Mouse (Mus musculus) CH12.LX (cell line): Measurements from ENCODE around the gene Dkk3.
"Not testable (repeated sequence)": the region's sequence is repeated elsewhere in the genome, so short reads cannot be mapped to it uniquely, and the experiment has no call there.

Experiments used
- BHLHE40 ChIP-seq: IDR thresholded peaks from 2 replicates; pipeline ENCODE4 v1.6.1; 2011; ENCODE audit warnings: mild to moderate bottlenecking, low read depth, low read length, improper control_type of control experiment
- CHD2 ChIP-seq: IDR thresholded peaks from 2 replicates; pipeline ENCODE4 v1.6.1; 2011; ENCODE audit warnings: low read length, improper control_type of control experiment
- CTCF ChIP-seq, 2 experiments: IDR thresholded peaks in 1 of 2; conservative IDR thresholded peaks in 1 of 2; 2 replicates each; pipeline ENCODE4 v1.5.1; 2011 to 2012; ENCODE audit warnings: low read depth in 2 of 2, low read length in 2 of 2, improper control_type of control experiment in 1 of 2, inconsistent platforms in 1 of 2, mild to moderate bottlenecking in 1 of 2, moderate library complexity in 1 of 2
- HCFC1 ChIP-seq: IDR thresholded peaks from 2 replicates; pipeline ENCODE4 v1.6.1; 2012; ENCODE audit warnings: low read depth, mild to moderate bottlenecking, inconsistent platforms, low read length, improper control_type of control experiment
- KAT2A ChIP-seq: IDR thresholded peaks from 2 replicates; pipeline ENCODE4 v1.6.1; 2012; ENCODE audit warnings: low read length, improper control_type of control experiment, inconsistent platforms; ENCODE audit not compliant: insufficient replicate concordance
- MAFK ChIP-seq: IDR thresholded peaks from 2 replicates; pipeline ENCODE4 v1.6.1; 2011; ENCODE audit warnings: low read length, improper control_type of control experiment; ENCODE audit not compliant: insufficient replicate concordance
- MYC ChIP-seq: IDR thresholded peaks from 2 replicates; pipeline ENCODE4 v1.6.1; 2011; ENCODE audit warnings: low read depth, mild to moderate bottlenecking, improper control_type of control experiment, low read length
- NRF1 ChIP-seq: IDR thresholded peaks from 2 replicates; pipeline ENCODE4 v1.6.1; 2014; ENCODE audit warnings: low read depth, mild to moderate bottlenecking, inconsistent platforms, low read length, improper control_type of control experiment, moderate library complexity
- POLR2A ChIP-seq: IDR thresholded peaks from 2 replicates; pipeline ENCODE4 v1.6.1; 2011; ENCODE audit warnings: low read depth, mild to moderate bottlenecking, improper control_type of control experiment, low read length
- SMC3 ChIP-seq: IDR thresholded peaks from 2 replicates; pipeline ENCODE4 v1.6.1; 2011; ENCODE audit warnings: low read depth, low read length, improper control_type of control experiment
- UBTF ChIP-seq: IDR thresholded peaks from 2 replicates; pipeline ENCODE4 v1.6.1; 2012; ENCODE audit warnings: low read depth, mild to moderate bottlenecking, inconsistent platforms, low read length, improper control_type of control experiment, moderate library complexity
- USF1 ChIP-seq: IDR thresholded peaks from 2 replicates; pipeline ENCODE4 v1.6.1; 2014; ENCODE audit warnings: low read depth, mild to moderate bottlenecking, inconsistent platforms, low read length, improper control_type of control experiment
- ZNF384 ChIP-seq: IDR thresholded peaks from 2 replicates; pipeline ENCODE4 v1.6.1; 2012; ENCODE audit warnings: low read depth, low read length, improper control_type of control experiment, inconsistent platforms

DNA sequence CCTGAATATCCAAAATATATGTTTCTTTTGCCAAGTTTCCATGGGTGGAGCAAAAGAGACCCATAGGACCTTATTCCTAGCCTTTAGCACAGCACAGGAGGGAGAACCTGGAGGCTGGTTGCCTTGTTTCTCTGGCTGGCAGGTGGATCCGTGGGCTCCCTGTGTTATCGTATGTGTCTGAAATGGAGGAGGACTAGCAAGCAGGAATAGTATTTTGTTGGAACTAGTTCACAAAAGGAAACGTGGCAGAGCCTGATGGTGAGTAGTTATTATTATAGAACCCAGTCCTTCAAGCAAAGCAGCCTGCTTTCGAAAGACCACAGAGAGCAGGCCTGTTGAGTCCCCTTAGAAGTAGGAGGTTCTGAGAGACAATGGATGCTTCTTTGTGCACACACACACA is 6.2 kb upstream of the Dkk3 start:
- TF ChIP-seq CTCF (conservative IDR thresholded peaks at IDR 0.05 in 1 of 2, IDR thresholded peaks at IDR 0.05 in 1 of 2; ENCODE audit: low read depth in 2 of 2, low read length in 2 of 2); MAFK; POLR2A; MYC; USF1; UBTF; NRF1; HCFC1; ZNF384; SMC3; CHD2; KAT2A; BHLHE40: not testable (repeated sequence)
